Mouse (Mus musculus) ES-E14 (cell line): ENCODE data around the gene Jak3. TPM values are rescaled to one million over a fixed set of nuclear protein-coding genes. Genes with fewer than 3 reads are reported as not detected.

Source experiments
- DNase-seq: peaks from one replicate; pipeline ENCODE4 v3.0.0-alpha.2; 2013; ENCODE audit warnings: low read depth, low spot score
- H3K27ac ChIP-seq: 2 replicates; pipeline ENCODE4 v1.5.1; 2012; ENCODE audit warnings: low read depth, mild to moderate bottlenecking, low read length, moderate library complexity, mixed read lengths; ENCODE audit not compliant: poor library complexity, insufficient read depth, severe bottlenecking
- H3K36me3 ChIP-seq: 2 replicates; pipeline ENCODE4 v1.6.1; 2012; ENCODE audit warnings: mild to moderate bottlenecking, low read length, moderate library complexity, mixed read lengths; ENCODE audit not compliant: control insufficient read depth, poor library complexity, insufficient read depth, severe bottlenecking
- H3K4me1 ChIP-seq, 2 experiments: fragments of 150-350 bp in 1 of 2; sonication (generic) in 1 of 2; 2 replicates each; pipeline ENCODE4 v1.6.1; 2012; ENCODE audit warnings: low read length in 2 of 2, mild to moderate bottlenecking in 1 of 2, mixed read lengths in 1 of 2; ENCODE audit not compliant: control insufficient read depth in 2 of 2, insufficient read depth in 2 of 2, poor library complexity in 1 of 2
- H3K4me3 ChIP-seq, 2 experiments: fragments of 150-350 bp in 1 of 2; sonication (generic) in 1 of 2; 2 replicates each; pipeline ENCODE4 v1.5.1; 2012; ENCODE audit warnings: low read length in 2 of 2, low read depth in 1 of 2, mild to moderate bottlenecking in 1 of 2, mixed read lengths in 1 of 2; ENCODE audit not compliant: insufficient read depth in 1 of 2, poor library complexity in 1 of 2, severe bottlenecking in 1 of 2
- H3K9ac ChIP-seq: 2 replicates; pipeline ENCODE4 v1.6.1; 2012; ENCODE audit warnings: low read depth, mild to moderate bottlenecking, low read length, mixed read lengths; ENCODE audit not compliant: poor library complexity, insufficient read depth, severe bottlenecking
- H3K9me3 ChIP-seq: fragments of 150-350 bp; sonication (generic); 2 replicates; pipeline ENCODE4 v1.6.1; 2012; ENCODE audit warnings: low read depth, mild to moderate bottlenecking, low read length; ENCODE audit not compliant: control insufficient read depth, insufficient read depth
- CHD2 ChIP-seq: IDR thresholded peaks from 2 replicates; pipeline ENCODE4 v1.6.1; 2014; ENCODE audit warnings: mild to moderate bottlenecking, low read depth, low read length, inconsistent platforms
- HCFC1 ChIP-seq: IDR thresholded peaks from 2 replicates; pipeline ENCODE4 v1.6.1; 2012; ENCODE audit warnings: low read length, inconsistent platforms, borderline replicate concordance; ENCODE audit not compliant: insufficient read depth
- MAFK ChIP-seq: IDR thresholded peaks from 2 replicates; pipeline ENCODE4 v1.6.1; 2014; ENCODE audit warnings: mild to moderate bottlenecking, low read depth, low read length, inconsistent platforms; ENCODE audit not compliant: insufficient read depth
- ZC3H11A ChIP-seq: IDR thresholded peaks from 2 replicates; pipeline ENCODE4 v1.6.1; 2012; ENCODE audit warnings: low read depth, mild to moderate bottlenecking, inconsistent platforms, low read length, borderline replicate concordance
- ZNF384 ChIP-seq: IDR thresholded peaks from 2 replicates; pipeline ENCODE4 v1.6.1; 2012; ENCODE audit warnings: low read depth, low read length, inconsistent platforms
- in situ Hi-C, 2 experiments: fragments of 600-800 bp; cut with MboI; formaldehyde crosslinking; loops; one replicate each; pipeline ENCODE4 v1.15.1; 2025; ENCODE audit warnings: low sequenced_read_pairs in 2 of 2, inconsistent platforms in 1 of 2; ENCODE audit not compliant: unreplicated experiment in 2 of 2
- total RNA-seq: library from RNA; depleted of rRNA; stranded (reverse); fragments of 300-350 nt; gene quantifications from 2 replicates; pipeline ENCODE4 v1.2.3, GENCODE M21; 2012

Jak3 gene
- total RNA-seq, 1 experiment, result 19.0 TPM

DNA sequence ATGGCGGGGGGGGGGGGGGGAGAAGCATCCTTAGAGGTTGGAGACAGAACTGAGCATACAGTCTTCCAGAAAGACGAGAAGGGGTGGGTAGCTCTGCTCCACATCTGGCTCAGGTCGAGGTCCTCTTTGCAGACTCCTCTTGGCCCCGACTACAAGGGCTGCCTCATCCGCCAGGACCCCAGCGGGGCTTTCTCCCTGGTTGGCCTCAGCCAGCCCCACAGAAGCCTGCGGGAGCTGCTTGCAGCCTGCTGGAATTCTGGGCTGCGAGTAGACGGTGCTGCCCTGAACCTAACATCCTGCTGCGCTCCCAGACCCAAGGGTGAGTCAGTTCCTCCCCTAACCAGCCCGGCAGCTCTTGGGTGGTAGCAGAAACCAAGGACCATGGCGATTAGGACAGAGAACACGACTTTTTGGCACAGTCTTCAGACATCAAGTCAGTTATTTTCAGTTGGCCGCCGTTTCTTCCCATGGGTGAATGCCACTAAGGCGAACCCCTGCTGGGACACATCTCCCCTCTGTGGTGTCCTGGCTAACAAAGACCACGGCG is 5.3 kb downstream of the Jak3 start:
- Histone ChIP-seq H3K9me3 (no peaks in the 10 kb centered on the region), H3K4me1 (peaks cover 2 to 29% of the 10 kb centered on the region in 2 experiments; a peak in 2 of 4 replicates), H3K9ac (no peak overlapping the region), H3K4me3 (no peak overlapping the region), H3K27ac (no peak overlapping the region), H3K36me3 (peaks cover 12% of the 10 kb centered on the region)
- in situ Hi-C loops, result no loop called here
- DNase-seq, result no peak
- TF ChIP-seq HCFC1, result no peak
- TF ChIP-seq MAFK, result no peak

DNA sequence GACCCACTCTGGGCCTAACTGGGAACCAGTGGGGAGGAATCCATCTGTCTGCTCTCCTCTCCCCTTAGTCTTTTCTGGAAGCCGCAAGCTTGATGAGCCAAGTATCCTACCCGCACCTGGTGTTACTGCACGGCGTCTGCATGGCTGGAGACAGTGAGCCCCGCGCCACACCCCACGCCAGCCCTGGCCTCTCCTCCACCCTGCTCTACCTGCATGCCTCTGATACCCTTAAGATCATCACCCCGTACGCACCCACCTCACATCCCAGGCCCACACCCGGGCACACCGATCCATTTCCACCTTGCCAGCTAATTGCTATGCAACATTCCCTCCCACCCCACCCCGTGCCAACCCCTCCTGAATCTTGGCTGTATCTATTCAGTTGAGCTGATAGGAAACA is 6.7 kb downstream of the Jak3 start:
- no peak overlapping the region for H3K27ac ChIP-seq
- in situ Hi-C loops, result no loop called here
- no peak for DNase-seq
- H3K9ac ChIP-seq, result no peak overlapping the region
- peaks cover 12% of the 10 kb centered on the region for H3K36me3 ChIP-seq
- no peak for TF ChIP-seq CHD2
- TF ChIP-seq ZC3H11A, result no peak
- no peak for TF ChIP-seq ZNF384
- no peak for TF ChIP-seq MAFK
- TF ChIP-seq HCFC1, result no peak
- no peak overlapping the region for H3K4me3 ChIP-seq
- H3K4me1 ChIP-seq, result peaks cover 0 to 38% of the 10 kb centered on the region in 2 experiments; a peak in 2 of 4 replicates
- no peaks in the 10 kb centered on the region for H3K9me3 ChIP-seq

DNA sequence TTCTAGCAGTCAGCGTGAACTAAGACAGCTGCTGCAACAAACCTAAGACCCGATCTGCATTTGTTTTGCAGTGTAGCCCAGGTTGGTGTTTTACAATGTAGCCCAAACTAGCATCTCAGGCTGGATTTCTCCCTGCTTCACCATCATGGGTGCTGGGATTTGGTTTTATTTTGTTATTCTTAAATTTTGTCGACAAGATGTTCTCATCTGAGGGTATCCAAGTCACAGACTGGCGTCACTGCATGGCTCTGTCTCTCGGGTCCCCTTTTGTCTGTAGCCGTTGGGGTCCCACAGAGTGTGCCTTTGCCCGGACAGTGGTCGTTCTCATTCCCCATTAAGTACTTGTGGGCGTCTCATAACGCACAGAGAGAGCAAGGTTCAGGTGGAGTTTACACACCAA is 8.6 kb downstream of the Jak3 start:
- H3K4me1 ChIP-seq, result peaks cover 0 to 44% of the 10 kb centered on the region in 2 experiments; a peak in 2 of 4 replicates
- DNase-seq, result no peak
- H3K9me3 ChIP-seq, result no peaks in the 10 kb centered on the region
- no peak overlapping the region for H3K4me3 ChIP-seq
- H3K36me3 ChIP-seq, result peaks cover 12% of the 10 kb centered on the region
- no peak overlapping the region for H3K9ac ChIP-seq
- H3K27ac ChIP-seq, result no peak overlapping the region
- no peak for TF ChIP-seq HCFC1
- no peak for TF ChIP-seq CHD2
- TF ChIP-seq MAFK, result no peak
- no peak for TF ChIP-seq ZNF384
- no peak for TF ChIP-seq ZC3H11A
- in situ Hi-C loops, result no loop called here

DNA sequence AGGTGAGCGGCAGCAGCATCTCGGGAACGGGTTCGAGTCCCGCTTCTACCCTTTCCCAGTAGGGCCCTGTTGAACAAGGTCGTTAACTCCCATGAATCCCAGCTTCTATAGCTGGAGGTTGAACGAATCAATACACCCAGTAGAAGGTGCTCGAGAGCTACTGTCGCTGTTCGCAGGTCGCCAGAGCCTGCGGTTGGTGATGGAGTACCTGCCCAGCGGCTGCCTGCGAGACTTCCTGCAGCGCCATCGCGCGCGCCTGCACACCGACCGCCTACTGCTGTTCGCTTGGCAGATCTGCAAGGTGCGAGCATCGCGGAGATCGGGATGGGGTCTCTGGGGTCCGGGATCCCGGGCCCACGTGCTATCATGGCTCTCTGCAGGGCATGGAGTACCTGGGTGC is 9.5 kb downstream of the Jak3 start:
- H3K36me3 ChIP-seq, result peaks cover 12% of the 10 kb centered on the region

More for the DNA sequence above, 9.5 kb downstream of the Jak3 start:
- peak; percentile 29; the same call in 1 of the 2 replicates for TF ChIP-seq HCFC1
- TF ChIP-seq CHD2, result no peak
- TF ChIP-seq ZNF384, result no peak
- H3K9me3 ChIP-seq, result no peaks in the 10 kb centered on the region
- DNase-seq, result no peak
- H3K9ac ChIP-seq, result peak overlapping the region; percentile 38
- peaks cover 0 to 43% of the 10 kb centered on the region in 2 experiments; a peak in 2 of 4 replicates for H3K4me1 ChIP-seq
- H3K27ac ChIP-seq, result no peak overlapping the region
- H3K4me3 ChIP-seq, result peak overlapping the region; percentile 58 to 60
- in situ Hi-C loops, result no loop called here
